Mouse (Mus musculus) adipocyte (in vitro differentiated cells): Measurements from ENCODE around the gene Flrt1.
"Not testable (repeated sequence)": the region's sequence is repeated elsewhere in the genome, so short reads cannot be mapped to it uniquely, and the experiment has no call there.

Experiments used
- DNase-seq: peaks from one replicate; pipeline ENCODE4 v3.0.0-alpha.2; 2016; ENCODE audit warnings: low spot score

Gene Flrt1

DNA sequence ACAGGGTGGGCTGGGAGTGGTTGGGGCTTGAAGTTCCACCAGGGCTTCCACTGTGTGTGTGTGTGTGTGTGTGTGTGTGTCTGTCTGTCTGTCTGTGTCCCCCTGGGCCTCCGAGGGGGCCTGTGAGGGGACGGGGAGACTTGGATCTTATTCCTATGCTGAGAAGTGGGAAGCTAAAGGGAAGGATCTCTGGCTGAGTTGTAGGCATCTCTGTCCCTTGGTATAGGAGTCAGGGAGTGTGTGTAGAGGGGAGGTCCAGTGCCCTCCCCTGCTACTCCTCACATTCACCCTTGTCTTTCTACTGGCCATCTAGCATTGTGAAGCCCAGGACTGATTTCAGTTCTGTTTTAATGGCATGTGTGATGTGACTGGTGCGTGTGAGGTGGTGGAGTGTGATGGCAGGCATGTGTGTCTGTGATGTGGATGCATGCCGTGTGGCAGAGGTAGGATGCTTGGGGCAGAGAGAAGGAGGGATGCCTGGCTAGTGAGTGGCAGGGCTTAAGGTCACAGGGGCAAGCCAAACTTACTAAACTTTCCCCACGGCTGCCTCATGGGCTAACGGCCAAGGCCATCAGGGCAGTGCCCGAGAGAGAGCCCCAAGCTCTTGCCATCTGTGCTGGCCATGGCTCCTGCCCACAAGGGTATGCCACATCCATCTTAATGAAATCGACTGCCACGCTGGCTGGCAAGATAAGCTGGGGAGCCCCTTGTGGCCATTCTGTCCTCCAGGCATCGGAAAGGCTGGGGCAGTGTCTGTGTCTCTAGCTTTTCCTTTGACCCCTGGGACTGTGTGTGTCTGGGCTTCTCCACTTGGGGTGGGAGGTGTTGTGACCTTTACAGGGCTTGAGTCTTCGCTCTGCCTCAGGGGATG is 36.6 kb downstream of the Flrt1 start:
- no peak for DNase-seq

DNA sequence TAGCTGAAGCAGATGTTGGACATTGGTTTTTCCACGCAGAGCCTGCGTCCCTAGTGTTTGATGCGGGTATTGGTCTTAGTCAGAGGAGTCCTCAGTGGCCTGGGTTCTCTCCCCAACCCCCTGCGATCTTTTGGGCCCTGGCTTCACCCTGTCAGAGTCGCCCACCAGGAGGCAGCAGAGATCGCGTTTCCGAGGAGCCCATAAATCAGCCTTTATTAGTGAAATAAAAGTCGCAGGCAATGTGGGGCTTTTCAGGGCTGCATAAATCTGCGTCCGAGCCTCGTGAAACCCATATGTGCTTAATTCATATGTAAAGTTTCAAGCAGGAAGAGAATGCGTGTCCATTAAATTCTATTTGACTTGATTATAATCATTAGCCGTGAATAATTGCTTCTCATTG is 37.4 kb downstream of the Flrt1 start:
- peak; percentile 78 for DNase-seq

DNA sequence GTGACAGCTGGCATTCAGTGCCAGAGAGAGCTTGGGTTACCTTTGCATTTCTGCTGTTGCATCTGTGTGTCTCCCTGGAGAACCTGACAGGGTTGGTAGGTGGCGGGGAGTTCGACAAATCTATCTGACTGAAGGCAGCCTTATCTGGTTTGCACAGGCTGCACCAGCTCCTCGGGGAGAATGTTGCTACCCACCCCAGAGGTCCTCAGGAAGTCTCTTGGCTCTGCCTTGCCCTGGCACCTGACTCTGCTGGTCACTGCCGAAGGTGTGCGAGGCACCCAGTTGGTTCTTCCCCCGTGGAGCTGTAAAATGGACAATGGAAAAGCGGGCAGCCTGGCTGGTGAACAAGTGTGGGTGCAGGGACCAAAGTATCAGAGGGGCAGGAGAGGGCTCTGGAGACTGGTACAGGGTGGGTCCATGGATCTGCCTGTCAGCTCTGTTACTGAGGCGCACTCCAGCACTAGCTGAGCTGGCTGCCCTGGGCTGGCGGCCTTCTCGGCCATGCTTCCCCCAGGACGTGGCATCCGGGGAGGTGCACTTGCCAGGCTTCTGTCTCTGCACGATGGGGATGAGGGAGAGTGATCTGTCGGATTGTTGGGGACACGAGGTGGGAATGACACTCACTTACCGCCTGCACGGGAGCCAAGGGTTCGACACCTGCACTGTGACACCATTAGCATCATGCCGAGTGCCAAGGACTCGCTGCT is 38.0 kb downstream of the Flrt1 start:
- DNase-seq: no peak

- DNase-seq: no peak
These were observed 38.6 kb downstream of the Flrt1 start for GRCm38 (mm10) chr19:7066828-7067342.

GRCm38 (mm10) chr19:7066034-7066827 is 39.3 kb downstream of the Flrt1 start:
- DNase-seq: no peak

GRCm38 (mm10) chr19:7064571-7064970 is 41.0 kb downstream of the Flrt1 start:
- peak; percentile 87 for DNase-seq

DNA sequence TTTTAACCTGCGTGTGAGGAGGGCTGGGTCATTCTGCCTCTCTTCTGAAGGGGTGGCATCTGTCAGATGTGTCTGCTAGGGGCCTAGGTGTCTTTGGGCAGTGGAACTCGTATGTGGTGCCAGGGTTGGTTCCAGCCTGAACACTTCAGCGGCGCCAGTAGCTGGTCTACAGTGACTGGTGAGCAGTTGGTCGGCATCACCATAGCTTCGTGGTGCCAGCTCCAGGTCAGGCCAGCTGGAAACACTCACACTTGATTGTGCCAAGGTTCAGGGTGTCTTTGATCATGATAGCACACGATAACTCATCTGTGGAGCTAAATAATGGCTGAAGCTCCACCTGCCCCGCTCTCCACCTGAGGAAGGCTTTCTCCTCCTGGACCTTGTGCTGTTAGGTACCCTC is 42.6 kb downstream of the Flrt1 start:
- no peak for DNase-seq

DNA sequence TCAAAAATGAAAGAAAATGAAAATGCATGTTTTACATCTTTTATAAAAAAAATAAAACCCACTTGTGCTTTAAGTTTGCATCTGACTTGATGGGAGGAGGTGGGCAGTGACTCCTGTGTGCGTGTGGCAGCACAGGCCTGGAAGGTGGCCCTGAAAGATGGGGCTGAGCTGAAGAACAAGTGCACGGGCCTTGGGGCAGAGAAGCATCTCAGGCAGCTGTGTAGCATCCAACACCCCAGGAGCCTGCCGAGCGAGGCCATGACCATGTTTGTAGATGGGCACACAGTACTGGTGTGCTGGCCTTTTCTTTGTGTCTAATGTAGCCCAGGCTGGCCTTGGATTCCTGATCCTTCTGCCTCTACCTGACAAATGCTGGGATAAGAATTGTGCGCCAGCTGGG is 43.4 kb downstream of the Flrt1 start:
- DNase-seq: no peak

DNA sequence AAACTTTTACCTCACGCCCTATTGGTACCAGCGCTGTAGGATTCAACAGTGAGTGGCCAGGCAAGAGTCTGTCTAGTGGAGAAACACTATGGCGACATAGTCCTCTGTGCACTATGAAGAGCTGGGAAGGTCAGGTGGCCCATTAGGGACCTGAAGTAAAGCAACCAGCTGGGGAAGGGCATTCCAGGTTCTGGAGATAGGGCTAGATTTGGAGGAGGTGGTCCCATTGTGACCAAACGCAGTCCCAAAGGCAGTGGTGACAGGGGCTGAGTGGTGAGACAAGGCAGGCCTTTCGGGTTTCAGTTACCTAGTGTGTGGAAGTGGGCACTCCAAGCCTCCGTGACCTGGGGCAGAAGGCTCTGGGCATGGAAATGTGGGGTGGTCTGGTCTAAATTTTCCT is 47.0 kb downstream of the Flrt1 start:
- no peak for DNase-seq

DNA sequence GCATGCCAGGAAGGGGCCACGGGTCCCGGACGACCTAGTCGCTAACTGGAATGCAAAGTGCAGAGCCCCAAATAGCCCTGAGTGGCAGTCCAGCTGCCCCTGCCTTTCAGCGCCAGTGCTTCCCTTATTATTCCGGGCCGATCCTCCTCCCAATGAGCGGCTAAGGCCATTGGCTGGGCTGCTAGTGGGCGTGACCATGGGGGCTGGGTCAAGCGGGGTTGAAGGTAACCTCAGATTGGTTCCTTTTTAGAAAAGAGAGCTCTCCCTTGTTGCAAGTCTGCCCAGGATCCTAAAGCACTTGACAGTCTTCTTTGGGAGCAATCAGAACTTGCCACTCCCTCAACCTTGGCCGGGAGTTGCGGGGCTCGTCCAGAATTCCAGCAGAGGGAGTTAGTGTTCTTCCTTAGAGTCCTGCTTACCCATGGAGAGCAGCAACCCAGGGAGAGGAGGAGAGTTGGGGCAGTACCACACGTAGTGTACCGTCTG is 47.8 kb downstream of the Flrt1 start:
- DNase-seq: peak; percentile 96

- peak; percentile 21 for DNase-seq
These were observed 48.3 kb downstream of the Flrt1 start for GRCm38 (mm10) chr19:7057126-7057721.

DNA sequence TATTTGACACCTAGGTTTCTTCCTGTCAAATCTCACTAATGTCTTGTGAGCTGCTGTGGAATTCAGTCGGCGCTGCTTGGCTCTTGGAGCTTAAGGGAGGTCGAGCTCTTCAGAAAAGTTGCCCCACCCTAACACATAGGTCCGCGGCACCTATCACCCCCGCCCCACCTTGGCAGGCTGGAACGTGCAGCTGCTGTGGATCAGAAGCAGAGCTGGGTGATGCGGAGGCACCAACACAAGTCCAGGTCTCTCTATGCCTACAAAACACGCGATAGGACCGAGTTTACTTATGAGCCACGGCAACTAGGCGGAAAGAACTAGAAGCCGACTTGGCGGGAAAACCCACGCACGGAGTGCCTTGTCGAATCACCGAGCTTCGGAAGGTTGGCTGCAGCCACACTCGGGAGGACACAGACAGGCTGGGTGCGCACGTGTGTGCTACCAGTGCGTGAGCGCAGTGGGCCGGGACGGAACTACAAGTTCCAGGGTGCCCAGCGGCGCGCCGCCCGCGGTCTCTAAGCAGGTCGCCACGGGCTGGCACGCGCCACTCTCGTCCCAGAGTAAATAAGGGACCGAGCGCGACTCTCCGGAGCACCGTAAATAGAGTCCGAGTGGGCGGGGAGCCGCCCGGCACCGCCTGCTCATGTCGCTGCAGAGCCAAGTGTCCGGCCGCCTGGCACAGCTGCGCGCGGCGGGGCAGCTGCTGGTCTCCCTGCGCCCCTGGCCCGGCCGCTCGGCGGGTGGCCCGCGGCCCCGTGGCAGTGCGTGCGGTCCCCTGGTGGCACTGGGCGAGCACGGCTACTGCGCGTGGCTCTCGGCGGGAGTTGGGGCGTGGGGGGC is 49.1 kb downstream of the Flrt1 start, which contains the start of gene Macrod1:
Gene Macrod1 (plus strand): TSS at position 563 of the 840 bp plus-strand sequence.
- peak; percentile 81 for DNase-seq

GRCm38 (mm10) chr19:7055173-7055572 is 50.4 kb downstream of the Flrt1 start:
- peak; percentile 86 for DNase-seq

GRCm38 (mm10) chr19:7054772-7055171 is 50.8 kb downstream of the Flrt1 start:
- peak; percentile 79 for DNase-seq

GRCm38 (mm10) chr19:7053382-7053781 is 52.1 kb downstream of the Flrt1 start:
- not testable (repeated sequence) for DNase-seq

- DNase-seq: no peak
These were observed 60.8 kb downstream of the Flrt1 start for GRCm38 (mm10) chr19:7044706-7045105.

- peak; percentile 26 for DNase-seq
These were observed 61.2 kb downstream of the Flrt1 start for GRCm38 (mm10) chr19:7044279-7044678.
